ENCODE assay signal across 8 mouse cellular contexts in genomic region chr10:128376455-128377211, GRCm38 (mm10). TPM values are rescaled to one million over a fixed set of nuclear protein-coding genes. Genes with fewer than 3 reads are reported as not detected.
DNase-seq lines count a peak whose midpoint lies in the region; ATAC-seq lines count a peak whose summit lies in the region.

Ankrd52 (plus strand) TSS chr10:128377115.

- peak within 1 kb of the TSS; percentile 70 for H3K4me2 ChIP-seq in hindbrain, embryonic 15.5 days

- ATAC-seq in hindbrain, embryonic 15.5 days (ENCODE audit: low FRiP score, low read depth), result peak; percentile 90

- H3K9ac ChIP-seq in hindbrain, embryonic 15.5 days, result peak within 1 kb of the TSS; percentile 99

- H3K27ac ChIP-seq in hindbrain, embryonic 15.5 days (replicated peaks), result peak within 1 kb of the TSS; percentile 98
- peak within 1 kb of the TSS; percentile 77 for H3K27ac ChIP-seq in macrophage

- no peaks in the 10 kb centered on the region for H3K9me3 ChIP-seq in hindbrain, embryonic 15.5 days

- peak within 1 kb of the TSS; percentile 82 for H3K4me3 ChIP-seq in hindbrain, embryonic 15.5 days
- peak within 1 kb of the TSS; percentile 76 for H3K4me3 ChIP-seq in macrophage (ENCODE audit: inconsistent target)

- H3K79me2 ChIP-seq in macrophage (ENCODE audit: inconsistent target), result peaks cover 26% of the 10 kb centered on the region

- H3K27me3 ChIP-seq in hindbrain, embryonic 15.5 days, result no peaks in the 10 kb centered on the region

- DNase-seq in T-cell, adult 2 months (ENCODE audit: low spot score), result peak; percentile 79
- DNase-seq in cerebellum, postnatal 25 days, result peak; percentile 94 to 95
- peak; percentile 83 for DNase-seq in gastrocnemius, adult 18-20 months (ENCODE audit: low spot score)
- DNase-seq in left cerebral cortex, adult 18-20 months (ENCODE audit: low spot score in 2 of 2), result peak; percentile 76 to 88
- peak; percentile 65 to 79 for DNase-seq in right cerebral cortex, adult 2 months (ENCODE audit: low spot score in 2 of 2)
- peak; percentile 86 for DNase-seq in urinary bladder, postnatal 14 days (ENCODE audit: low spot score)

- H3K4me1 ChIP-seq in hindbrain, embryonic 15.5 days (replicated peaks), result peaks cover 28% of the 10 kb centered on the region

- under 1% methylated on average over 51 of the region's 73 CpGs for WGBS in hindbrain, embryonic 15.5 days
- WGBS in macrophage (ENCODE audit: missing documents), result 1% methylated on average over 73 of the region's 73 CpGs

- H3K36me3 ChIP-seq in hindbrain, embryonic 15.5 days, result peaks cover 26% of the 10 kb centered on the region
- H3K36me3 ChIP-seq in macrophage (ENCODE audit: inconsistent target), result peaks cover 24% of the 10 kb centered on the region

RNA-seq across cellular contexts. Expression of gene Ankrd52, which starts in this region (rescaled TPM):
- total RNA-seq in gastrocnemius, adult 18-20 months (2021), result 10 to 100 TPM; 44.5 to 47.0 TPM
- 10.9 and 13.8 TPM in 2 replicates for polyA plus RNA-seq in hindbrain, embryonic 15.5 days (2015; fragmentation: Nextera tagmentation; extraction: Ambion mirVana)
- 10 to 100 TPM; 51.0 to 52.2 TPM for total RNA-seq in left cerebral cortex, adult 18-20 months (2021)
- total RNA-seq in macrophage (2018; cell fraction: chromatin; rRNA removed), result 100 to 1,000 TPM in 14 of 26 experiments, 10 to 100 TPM in 12; 50.9 to 167 (median 110) TPM
- 10 to 100 TPM; 21.8 to 48.7 (median 34.6) TPM for total RNA-seq in macrophage (2018; cell fraction: cytosol; rRNA removed)
- total RNA-seq in macrophage (2018; cell fraction: nucleus; rRNA removed), result 100 to 1,000 TPM in 2 of 26 experiments, 10 to 100 TPM in 24; 40.0 to 119 (median 63.2) TPM
- 23.3 to 29.3 TPM (median 26.0 TPM) in 3 replicates for polyA plus RNA-seq in macrophage (2018)

Comparison
In these comparisons a context has a peak if more than half of its experiments do, and no peak if none do; other contexts are left out.
1. Peak in every context shown above with its lines: DNase-seq, ATAC-seq, H3K4me3 ChIP-seq and H3K27ac ChIP-seq.